ENCODE assay signal across 16 mouse cellular contexts in genomic region chr12:111441523-111441922, GRCm38 (mm10). TPM values are rescaled to one million over a fixed set of nuclear protein-coding genes. Genes with fewer than 3 reads are reported as not detected.
DNase-seq lines count a peak whose midpoint lies in the region; ATAC-seq and TF ChIP-seq lines count a peak whose summit lies in the region.
"Had no signal": no experiment of that assay in that cellular context is flagged by ENCODE, and none has a peak within 500 bp of the region (broad histone marks: within the 10 kb centered on the region; RNA-seq: fewer than 3 reads in every experiment).

No protein-coding gene starts in this region.

- H3K9me3 ChIP-seq in liver, embryonic 15.5 days (replicated peaks): no peaks in the 10 kb centered on the region
- no peaks in the 10 kb centered on the region for H3K9me3 ChIP-seq in midbrain, embryonic 11.5 days (ENCODE audit: control insufficient read depth, low read length)
- H3K9me3 ChIP-seq: embryonic facial prominence, embryonic 12.5 days; midbrain, embryonic 12.5 days had no signal

- no peak for TF ChIP-seq EP300 in heart, adult 2 months (IDR thresholded peaks at IDR 0.05; ENCODE audit: insufficient read depth, low read depth, low read length)

- DNase-seq in heart, adult 18-20 months: peak; percentile 38 to 48
- no peak for DNase-seq in heart, adult 2 months
- peak; percentile 43 for DNase-seq in liver, adult 2 months (ENCODE audit: extremely low read depth, low read depth, low spot score)
- no peak for DNase-seq in liver
- peak; percentile 49 for DNase-seq in ZHBTc4 (ENCODE audit: low read depth, low spot score)
- no peak for DNase-seq in midbrain, embryonic 11.5 days (ENCODE audit: low spot score, missing footprints)
- no peak for DNase-seq in gastrocnemius, postnatal 25 days
- DNase-seq: adrenal gland, postnatal 14 days; cerebellum, adult 2 months; forebrain, postnatal 0 days; kidney, adult 2 months had no signal

- peaks cover 6% of the 10 kb centered on the region for H3K4me1 ChIP-seq in heart, adult 2 months (ENCODE audit: control insufficient read depth, insufficient read depth, low read length)
- peaks cover 38% of the 10 kb centered on the region for H3K4me1 ChIP-seq in liver, adult 2 months (ENCODE audit: control insufficient read depth, insufficient read depth, low read length)
- peaks cover 83% of the 10 kb centered on the region for H3K4me1 ChIP-seq in liver, embryonic 15.5 days (replicated peaks)
- H3K4me1 ChIP-seq in midbrain, embryonic 11.5 days (ENCODE audit: control insufficient read depth, insufficient read depth, low read length): peaks cover 16% of the 10 kb centered on the region

- TF ChIP-seq POLR2A in heart, adult 2 months (IDR thresholded peaks at IDR 0.05; ENCODE audit: insufficient read depth, low read depth, low read length): no peak
- no peak for TF ChIP-seq POLR2A in liver, adult 2 months (IDR thresholded peaks at IDR 0.05; ENCODE audit: extremely low read depth, insufficient read depth, low read length)

- intact Hi-C loops in heart, adult 2 months (cut with DNase I): no loop called here

- H3K4me2 ChIP-seq in liver, embryonic 15.5 days: peak overlapping the region; percentile 90
- H3K4me2 ChIP-seq in midbrain, embryonic 11.5 days: no peak overlapping the region

- no peaks in the 10 kb centered on the region for H3K79me2 ChIP-seq in heart, adult 2 months (replicated peaks; ENCODE audit: control insufficient read depth, insufficient read depth, low read length)
- no peaks in the 10 kb centered on the region for H3K79me2 ChIP-seq in liver, adult 2 months (ENCODE audit: control insufficient read depth, insufficient read depth, low read length)

- no peaks in the 10 kb centered on the region for H3K27me3 ChIP-seq in heart, adult 2 months (ENCODE audit: control insufficient read depth, insufficient read depth, low read length)
- H3K27me3 ChIP-seq in liver, adult 2 months (ENCODE audit: control insufficient read depth, insufficient read depth, low read length): no peaks in the 10 kb centered on the region
- H3K27me3 ChIP-seq in liver, embryonic 15.5 days: peaks cover 13% of the 10 kb centered on the region
- peaks cover 48% of the 10 kb centered on the region for H3K27me3 ChIP-seq in midbrain, embryonic 11.5 days (ENCODE audit: control insufficient read depth, insufficient read depth, low read length)

- no peak for TF ChIP-seq CTCF in heart, adult 2 months (IDR thresholded peaks at IDR 0.05)
- no peak for TF ChIP-seq CTCF in liver, adult 2 months (IDR thresholded peaks at IDR 0.05; ENCODE audit: low read depth, low read length)

- H3K9ac ChIP-seq in heart, adult 2 months (ENCODE audit: low read depth, low read length): no peak overlapping the region
- no peak overlapping the region for H3K9ac ChIP-seq in liver, adult 2 months (ENCODE audit: low read depth, low read length)
- peak overlapping the region; percentile 84; the same call in 1 of the 2 replicates for H3K9ac ChIP-seq in liver, embryonic 15.5 days
- H3K9ac ChIP-seq in midbrain, embryonic 11.5 days (ENCODE audit: low read length): no peak overlapping the region
- H3K9ac ChIP-seq: embryonic facial prominence, embryonic 12.5 days; forebrain, postnatal 0 days; midbrain, embryonic 12.5 days had no signal

- WGBS in heart, adult 2 months: 74% methylated on average over 3 of the region's 3 CpGs
- WGBS in liver, adult 2 months: 71% methylated on average over 3 of the region's 3 CpGs
- 53% methylated on average over 3 of the region's 3 CpGs for WGBS in liver, embryonic 15.5 days (ENCODE audit: insufficient replicate concordance)
- 52% methylated on average over 3 of the region's 3 CpGs for WGBS in midbrain, embryonic 11.5 days

- H3K27ac ChIP-seq in heart, adult 2 months: no peak overlapping the region
- H3K27ac ChIP-seq in liver, adult 2 months (replicated peaks; ENCODE audit: insufficient read depth, low read depth, low read length): peak overlapping the region; percentile 92
- H3K27ac ChIP-seq in liver, embryonic 15.5 days (replicated peaks): peak overlapping the region; percentile 98
- H3K27ac ChIP-seq in midbrain, embryonic 11.5 days (ENCODE audit: low read depth, low read length): no peak overlapping the region
- H3K27ac ChIP-seq: embryonic facial prominence, embryonic 12.5 days; midbrain, embryonic 12.5 days had no signal

- no peak overlapping the region for H3K4me3 ChIP-seq in heart, adult 2 months
- no peak overlapping the region for H3K4me3 ChIP-seq in liver, adult 2 months (ENCODE audit: insufficient read depth, low read depth, low read length)
- peak overlapping the region; percentile 69 for H3K4me3 ChIP-seq in liver, embryonic 15.5 days (replicated peaks)
- no peak overlapping the region for H3K4me3 ChIP-seq in midbrain, embryonic 11.5 days (ENCODE audit: low read depth, low read length)

- ATAC-seq in liver, embryonic 15.5 days (ENCODE audit: insufficient read depth): no peak
- ATAC-seq in midbrain, embryonic 11.5 days (ENCODE audit: low FRiP score): no peak

- no peaks in the 10 kb centered on the region for H3K36me3 ChIP-seq in heart, adult 2 months (ENCODE audit: control insufficient read depth, insufficient read depth, low read length)
- no peaks in the 10 kb centered on the region for H3K36me3 ChIP-seq in liver, adult 2 months (ENCODE audit: control insufficient read depth, insufficient read depth, low read length)
- H3K36me3 ChIP-seq in liver, embryonic 15.5 days (replicated peaks): peaks cover 26% of the 10 kb centered on the region
- no peaks in the 10 kb centered on the region for H3K36me3 ChIP-seq in midbrain, embryonic 11.5 days (ENCODE audit: control insufficient read depth, insufficient read depth, low read length)
- H3K36me3 ChIP-seq: embryonic facial prominence, embryonic 12.5 days; midbrain, embryonic 12.5 days had no signal

RNA-seq across cellular contexts. Expression of gene Tnfaip2, which starts 0.7 kb away (rescaled TPM):
- 10 to 100 TPM; 45.1 to 52.6 TPM for total RNA-seq in heart, adult 18-20 months (2021)
- 10 to 100 TPM; 40.9 to 52.1 TPM for total RNA-seq in heart, adult 2 months (2021)
- polyA plus RNA-seq in heart, adult 2 months (2012; rRNA removed): 40.2 and 52.0 TPM in 2 replicates
- total RNA-seq in liver, adult 2 months (2014; rRNA removed): 10.0 and 14.6 TPM in 2 replicates
- polyA plus RNA-seq in liver, adult 2 months (2012; rRNA removed): 28.9 and 29.1 TPM in 2 replicates
- 70.3 and 79.5 TPM in 2 replicates for polyA plus RNA-seq in liver, embryonic 15.5 days (2015; fragmentation: Nextera tagmentation; extraction: Ambion mirVana)
- polyA plus RNA-seq in midbrain, embryonic 11.5 days (2014; fragmentation: Nextera tagmentation; extraction: Ambion mirVana): 1.1 and 2.3 TPM in 2 replicates
- 10 to 100 TPM; 34.8 to 40.4 TPM for total RNA-seq in gastrocnemius, postnatal 25 days (2021)
- polyA plus RNA-seq: neural tube, embryonic 14.5 days had no signal

RNA-seq across cellular contexts. Expression of gene Exoc3l4, which starts 24.7 kb away (rescaled TPM):
- 1 to 10 TPM; 3.2 to 4.1 TPM for total RNA-seq in heart, adult 18-20 months (2021)
- 1 to 10 TPM; 2.5 to 2.7 TPM for total RNA-seq in heart, adult 2 months (2021)
- polyA plus RNA-seq in heart, adult 2 months (2012; rRNA removed): 9.2 and 10.9 TPM in 2 replicates
- 1.0 and 1.2 TPM in 2 replicates for total RNA-seq in liver, adult 2 months (2014; rRNA removed)
- polyA plus RNA-seq in liver, adult 2 months (2012; rRNA removed): 3.0 and 3.4 TPM in 2 replicates
- polyA plus RNA-seq in liver, embryonic 15.5 days (2015; fragmentation: Nextera tagmentation; extraction: Ambion mirVana): 22.5 and 23.5 TPM in 2 replicates
- 2.3 and 2.9 TPM in 2 replicates for polyA plus RNA-seq in midbrain, embryonic 11.5 days (2014; fragmentation: Nextera tagmentation; extraction: Ambion mirVana)
- total RNA-seq in gastrocnemius, postnatal 25 days (2021): 1 to 10 TPM; 3.0 to 4.2 TPM

RNA-seq across cellular contexts. Expression of gene Lbhd2, which starts 34.9 kb away (rescaled TPM):
- total RNA-seq in heart, adult 18-20 months (2021): not detected
- not detected for total RNA-seq in heart, adult 2 months (2021)
- polyA plus RNA-seq in heart, adult 2 months (2012; rRNA removed): not detected in 2 replicates
- not detected in 2 replicates for total RNA-seq in liver, adult 2 months (2014; rRNA removed)
- polyA plus RNA-seq in liver, adult 2 months (2012; rRNA removed): not detected in 2 replicates
- polyA plus RNA-seq in liver, embryonic 15.5 days (2015; fragmentation: Nextera tagmentation; extraction: Ambion mirVana): not detected in 2 replicates
- not detected in 2 replicates for polyA plus RNA-seq in midbrain, embryonic 11.5 days (2014; fragmentation: Nextera tagmentation; extraction: Ambion mirVana)
- total RNA-seq in gastrocnemius, postnatal 25 days (2021): not detected
- polyA plus RNA-seq: heart, postnatal 0 days had no signal

RNA-seq across cellular contexts. Expression of gene Gm266, which starts 44.1 kb away (rescaled TPM):
- total RNA-seq in heart, adult 18-20 months (2021): not detected
- total RNA-seq in heart, adult 2 months (2021): under 1 TPM; 0.36 to 0.39 TPM
- polyA plus RNA-seq in heart, adult 2 months (2012; rRNA removed): 0.23 and 0.88 TPM in 2 replicates
- not detected in 2 replicates for total RNA-seq in liver, adult 2 months (2014; rRNA removed)
- not detected in 2 replicates for polyA plus RNA-seq in liver, adult 2 months (2012; rRNA removed)
- 0.56 and 0.62 TPM in 2 replicates for polyA plus RNA-seq in liver, embryonic 15.5 days (2015; fragmentation: Nextera tagmentation; extraction: Ambion mirVana)
- polyA plus RNA-seq in midbrain, embryonic 11.5 days (2014; fragmentation: Nextera tagmentation; extraction: Ambion mirVana): 4.2 and 6.0 TPM in 2 replicates
- total RNA-seq in gastrocnemius, postnatal 25 days (2021): under 1 TPM; 0.38 to 0.72 TPM
- total RNA-seq: adrenal gland, postnatal 14 days had no signal

Comparison
In these comparisons a context has a peak if more than half of its experiments do, and no peak if none do; other contexts are left out.
1. DNase-seq: peak in heart, adult 18-20 months (2 of 2), liver, adult 2 months (single experiment) and ZHBTc4 (single experiment); none in heart, adult 2 months (0 of 2), liver (single experiment), midbrain, embryonic 11.5 days (single experiment) and gastrocnemius, postnatal 25 days (single experiment).
2. H3K27ac ChIP-seq: peak in liver, adult 2 months (single experiment) and liver, embryonic 15.5 days (single experiment); none in heart, adult 2 months (single experiment) and midbrain, embryonic 11.5 days (single experiment).